Mouse (Mus musculus) heart, embryonic 16.5 days (tissue): ENCODE results near the gene Lrrc45. TPM values are rescaled to one million over a fixed set of nuclear protein-coding genes. Genes with fewer than 3 reads are reported as not detected.

Experiments used
- ATAC-seq: fragments of 200-750 bp; cut with Nextera tagmentation; replicated peaks from 2 replicates; pipeline ENCODE4 v1.8.0; 2017; ENCODE audit warnings: moderate number of reproducible peaks; ENCODE audit not compliant: insufficient read depth, low FRiP score; ENCODE audit errors: extremely low read depth
- H3K27ac ChIP-seq: fragments of 300-500 bp; sonication (generic); 2 replicates; pipeline ENCODE4 v1.5.1; 2014; ENCODE audit warnings: mild to moderate bottlenecking, low read length, control low read depth, moderate library complexity
- H3K27me3 ChIP-seq: fragments of 300-500 bp; sonication (generic); 2 replicates; pipeline ENCODE4 v1.6.1; 2014; ENCODE audit warnings: low read length, mixed read lengths; ENCODE audit not compliant: control insufficient read depth, insufficient read depth
- H3K36me3 ChIP-seq: fragments of 300-500 bp; sonication (generic); 2 replicates; pipeline ENCODE4 v1.6.1; 2014; ENCODE audit not compliant: control insufficient read depth, insufficient read depth
- H3K4me1 ChIP-seq: fragments of 300-500 bp; sonication (generic); 2 replicates; pipeline ENCODE4 v1.6.1; 2014; ENCODE audit warnings: low read length, mixed read lengths; ENCODE audit not compliant: control insufficient read depth, insufficient read depth
- H3K4me2 ChIP-seq: fragments of 300-500 bp; sonication (generic); 2 replicates; pipeline ENCODE4 v1.6.1; 2014; ENCODE audit warnings: low read depth, mild to moderate bottlenecking, control low read depth, low read length
- H3K4me3 ChIP-seq: fragments of 300-500 bp; sonication (generic); 2 replicates; pipeline ENCODE4 v1.5.1; 2014; ENCODE audit warnings: mild to moderate bottlenecking, control low read depth, low read length
- H3K9ac ChIP-seq: fragments of 300-500 bp; sonication (generic); 2 replicates; pipeline ENCODE4 v1.6.1; 2014; ENCODE audit warnings: low read length, control low read depth
- H3K9me3 ChIP-seq: fragments of 300-500 bp; sonication (generic); replicated peaks from 2 replicates; pipeline ENCODE4 v1.6.1; 2016; ENCODE audit warnings: low read length; ENCODE audit not compliant: control insufficient read depth
- WGBS: fragments of 180-500 bp; shearing (Covaris S2); extraction: QIAGEN DNeasy Blood & Tissue Kit; methylation state at CpG from one replicate; pipeline ENCODE4 v1.1.7; 2014; 5-methylcytosine and 5-hydroxymethylcytosine counted together
- polyA plus RNA-seq: library from polyadenylated mRNA; unstranded; fragments of >200 nt; fragmentation: Nextera tagmentation; extraction: Ambion mirVana; gene quantifications from 2 replicates; pipeline ENCODE4 v1.2.1, GENCODE M21; 2015

The Lrrc45 gene
- polyA plus RNA-seq, 1 experiment from 2014 or later = 34.1 TPM

- Histone ChIP-seq H3K4me2 (no peak overlapping the region), H3K4me1 (peaks cover 5% of the 10 kb centered on the region; the same call in 1 of the 2 replicates), H3K9me3 (no peaks in the 10 kb centered on the region), H3K27ac (no peak overlapping the region), H3K4me3 (no peak overlapping the region), H3K9ac (no peak overlapping the region), H3K27me3 (no peaks in the 10 kb centered on the region), H3K36me3 (peaks cover 31% of the 10 kb centered on the region)
- 93% methylated on average over 5 of the region's 5 CpGs for WGBS
- no peak for ATAC-seq
Measured at GRCm38 (mm10) chr11:120682683-120683082, 31.0 kb upstream of the Lrrc45 start.

DNA sequence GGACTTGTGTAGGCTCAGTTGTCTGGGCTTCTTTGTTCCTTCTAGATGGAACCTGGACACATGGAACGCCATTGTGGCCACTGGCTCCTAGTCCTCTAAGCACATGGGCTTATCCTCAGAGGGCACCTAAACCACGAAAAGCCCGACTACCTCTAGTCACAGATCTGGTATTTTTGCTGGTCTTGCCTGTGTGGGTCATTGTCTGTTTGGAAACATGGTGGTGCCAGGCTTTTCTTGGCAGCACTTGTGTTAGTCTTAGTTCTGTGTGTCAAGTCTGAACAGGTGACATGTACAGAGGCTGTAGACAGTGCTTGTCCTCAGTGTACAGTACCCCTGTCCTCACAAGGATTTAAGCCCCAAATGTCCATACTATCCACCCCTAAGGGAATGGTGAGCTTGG is 30.2 kb upstream of the Lrrc45 start:
- Histone ChIP-seq H3K9me3 (no peaks in the 10 kb centered on the region), H3K36me3 (peaks cover 25% of the 10 kb centered on the region), H3K4me2 (no peak overlapping the region), H3K27me3 (no peaks in the 10 kb centered on the region), H3K27ac (no peak overlapping the region), H3K4me3 (no peak overlapping the region), H3K4me1 (peaks cover 5% of the 10 kb centered on the region; the same call in 1 of the 2 replicates), H3K9ac (no peak overlapping the region)
- WGBS = 91% methylated on average over 3 of the region's 3 CpGs
- no peak for ATAC-seq

DNA sequence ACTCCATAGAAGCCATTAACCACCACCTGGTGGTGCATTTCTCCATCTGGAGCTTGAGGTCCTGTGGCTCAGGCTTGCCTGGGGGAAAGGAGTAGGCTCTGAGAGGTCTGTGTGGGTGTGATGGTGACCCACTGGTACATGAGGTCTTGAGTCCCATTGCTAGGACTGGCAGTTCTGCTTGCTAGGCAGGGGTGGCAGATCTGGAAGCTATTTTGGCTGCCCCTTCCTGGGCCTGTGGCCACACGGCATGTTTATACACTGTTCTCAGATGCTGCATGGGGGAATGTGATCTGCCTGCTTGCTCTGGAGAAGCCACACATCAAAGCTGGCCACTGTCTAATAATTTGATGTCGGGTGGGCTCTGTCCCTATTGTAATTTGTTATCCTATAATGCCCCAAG is 29.6 kb upstream of the Lrrc45 start:
- H3K27ac ChIP-seq = no peak overlapping the region
- WGBS = 83% methylated on average over 2 of the region's 2 CpGs
- no peak overlapping the region for H3K4me2 ChIP-seq
- ATAC-seq = no peak
- H3K27me3 ChIP-seq = no peaks in the 10 kb centered on the region
- no peak overlapping the region for H3K4me3 ChIP-seq
- H3K36me3 ChIP-seq = peaks cover 23% of the 10 kb centered on the region
- no peak overlapping the region for H3K9ac ChIP-seq
- no peaks in the 10 kb centered on the region for H3K9me3 ChIP-seq
- H3K4me1 ChIP-seq = peaks cover 5% of the 10 kb centered on the region; the same call in 1 of the 2 replicates

DNA sequence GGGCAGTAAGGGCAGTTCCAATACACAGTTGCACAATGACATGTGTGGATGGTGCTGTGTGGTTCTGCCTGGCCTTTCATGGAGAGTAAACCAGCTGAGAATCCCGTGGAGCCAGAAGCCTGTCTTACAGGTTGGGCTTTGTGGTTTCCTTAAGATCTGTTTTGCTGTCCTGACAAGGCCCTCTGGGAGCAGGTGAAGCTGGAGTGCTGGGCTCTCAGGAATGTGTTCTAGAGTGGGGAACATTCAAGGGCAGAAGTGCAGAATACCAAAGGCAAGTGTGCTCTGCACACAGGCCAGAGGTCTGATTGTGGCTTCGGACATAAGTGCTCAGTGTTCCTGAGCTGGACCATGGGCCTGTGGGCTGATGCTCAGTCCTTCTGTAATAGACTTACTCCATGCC is 29.1 kb upstream of the Lrrc45 start:
- WGBS = 69% methylated on average over 2 of the region's 2 CpGs
- Histone ChIP-seq H3K27ac (no peak overlapping the region), H3K4me2 (no peak overlapping the region), H3K4me3 (no peak overlapping the region), H3K9ac (no peak overlapping the region), H3K27me3 (no peaks in the 10 kb centered on the region), H3K9me3 (no peaks in the 10 kb centered on the region), H3K36me3 (peaks cover 26% of the 10 kb centered on the region), H3K4me1 (peaks cover 5% of the 10 kb centered on the region; the same call in 1 of the 2 replicates)
- no peak for ATAC-seq

GRCm38 (mm10) chr11:120686650-120687272 is 27.0 kb upstream of the Lrrc45 start:
- Histone ChIP-seq H3K27me3 (no peaks in the 10 kb centered on the region), H3K27ac (peak overlapping the region; percentile 45), H3K36me3 (peaks cover 23% of the 10 kb centered on the region), H3K4me3 (no peak overlapping the region), H3K4me1 (peaks cover 6% of the 10 kb centered on the region), H3K4me2 (no peak overlapping the region), H3K9me3 (no peaks in the 10 kb centered on the region), H3K9ac (no peak overlapping the region)
- 81% methylated on average over 20 of the region's 20 CpGs for WGBS
- ATAC-seq = no peak

DNA sequence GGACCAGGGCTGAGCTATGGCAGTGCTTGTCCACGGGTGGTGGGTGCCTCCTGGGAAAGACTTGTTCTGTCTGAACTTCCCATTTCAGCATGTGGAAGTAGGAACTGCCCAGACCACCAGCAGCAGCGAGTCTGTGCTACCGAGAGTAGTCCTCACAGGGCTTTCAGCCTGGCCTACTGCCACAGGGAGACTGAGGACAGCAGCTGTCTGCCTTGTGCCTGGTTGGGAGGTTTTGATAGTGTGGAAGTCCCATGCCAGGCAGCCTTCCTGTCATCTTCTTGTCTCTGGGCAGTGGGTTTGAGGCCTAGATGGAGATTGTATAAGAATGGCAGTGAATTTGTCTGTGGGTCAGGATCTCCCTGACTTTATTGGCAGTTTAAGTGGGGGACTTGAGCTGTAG is 24.4 kb upstream of the Lrrc45 start:
- no peak for ATAC-seq
- 77% methylated on average over 3 of the region's 3 CpGs for whole genome bisulfite sequencing

GRCm38 (mm10) chr11:120692471-120693011 is 21.2 kb upstream of the Lrrc45 start:
- peaks cover 11% of the 10 kb centered on the region for H3K36me3 ChIP-seq

More for the DNA sequence above, 24.4 kb upstream of the Lrrc45 start:
- Histone ChIP-seq H3K4me2 (no peak overlapping the region), H3K4me3 (no peak overlapping the region), H3K9me3 (no peaks in the 10 kb centered on the region), H3K9ac (no peak overlapping the region), H3K27me3 (no peaks in the 10 kb centered on the region), H3K36me3 (peaks cover 23% of the 10 kb centered on the region), H3K27ac (no peak overlapping the region), H3K4me1 (peaks cover 17% of the 10 kb centered on the region)

GRCm38 (mm10) chr11:120693461-120693860 is 20.3 kb upstream of the Lrrc45 start:
- no peak overlapping the region for H3K9ac ChIP-seq
- H3K27ac ChIP-seq = no peak overlapping the region
- H3K4me1 ChIP-seq = peaks cover 32% of the 10 kb centered on the region
- no peak for ATAC-seq
- no peak overlapping the region for H3K4me2 ChIP-seq
- H3K9me3 ChIP-seq = no peaks in the 10 kb centered on the region
- H3K27me3 ChIP-seq = no peaks in the 10 kb centered on the region
- peaks cover 11% of the 10 kb centered on the region for H3K36me3 ChIP-seq
- no peak overlapping the region for H3K4me3 ChIP-seq
- WGBS = 84% methylated on average over 3 of the region's 3 CpGs

More at GRCm38 (mm10) chr11:120692471-120693011, 21.2 kb upstream of the Lrrc45 start:
- 62% methylated on average over 4 of the region's 4 CpGs for WGBS
- ATAC-seq = peak; percentile 49; the same call in 1 of the 2 replicates
- Histone ChIP-seq H3K9me3 (no peaks in the 10 kb centered on the region), H3K9ac (no peak overlapping the region), H3K4me3 (no peak overlapping the region), H3K27ac (peak overlapping the region; percentile 53), H3K4me2 (no peak overlapping the region), H3K4me1 (peaks cover 26% of the 10 kb centered on the region), H3K27me3 (no peaks in the 10 kb centered on the region)

- Histone ChIP-seq H3K4me2 (no peak overlapping the region), H3K4me1 (peaks cover 33% of the 10 kb centered on the region), H3K4me3 (no peak overlapping the region), H3K36me3 (peaks cover 4% of the 10 kb centered on the region; the same call in 1 of the 2 replicates), H3K9me3 (no peaks in the 10 kb centered on the region), H3K9ac (peak overlapping the region; percentile 25; the same call in 1 of the 2 replicates), H3K27me3 (no peaks in the 10 kb centered on the region), H3K27ac (no peak overlapping the region)
- WGBS = 30% methylated on average over 4 of the region's 4 CpGs
- ATAC-seq = peak; percentile 46; the same call in 1 of the 2 replicates
Measured at GRCm38 (mm10) chr11:120695184-120695583, 18.5 kb upstream of the Lrrc45 start.
